Mouse (Mus musculus): Measurements from ENCODE around the gene Tmem119. TPM values are rescaled to one million over a fixed set of nuclear protein-coding genes. Genes with fewer than 3 reads are reported as not detected.
"Not testable (repeated sequence)": the region's sequence is repeated elsewhere in the genome, so short reads cannot be mapped to it uniquely, and the experiment has no call there.

Gene Tmem119
- total RNA-seq, 2 experiments from 2014 or later = 22.0 to 25.7 TPM

GRCm38 (mm10) chr5:113788645-113789044 is 11.7 kb downstream of the Tmem119 start:
- no peak for DNase-seq

GRCm38 (mm10) chr5:113786985-113787384 is 13.3 kb downstream of the Tmem119 start:
- no peak for DNase-seq

- DNase-seq = not testable (repeated sequence)
These were observed 16.2 kb downstream of the Tmem119 start for GRCm38 (mm10) chr5:113784104-113784503.

GRCm38 (mm10) chr5:113783581-113784001 is 16.7 kb downstream of the Tmem119 start:
- DNase-seq = no peak

GRCm38 (mm10) chr5:113782624-113783023 is 17.7 kb downstream of the Tmem119 start:
- no peak for DNase-seq

- no peak for DNase-seq
These were observed 18.4 kb downstream of the Tmem119 start for GRCm38 (mm10) chr5:113781875-113782274.

- no peak for DNase-seq
These were observed 19.1 kb downstream of the Tmem119 start for GRCm38 (mm10) chr5:113781254-113781653.

GRCm38 (mm10) chr5:113780763-113781162 is 19.6 kb downstream of the Tmem119 start:
- no peak for DNase-seq

GRCm38 (mm10) chr5:113780082-113780752 is 20.1 kb downstream of the Tmem119 start:
- DNase-seq = no peak

GRCm38 (mm10) chr5:113779569-113779968 is 20.7 kb downstream of the Tmem119 start:
- no peak for DNase-seq

GRCm38 (mm10) chr5:113777728-113778127 is 22.6 kb downstream of the Tmem119 start:
- not testable (repeated sequence) for DNase-seq

GRCm38 (mm10) chr5:113776896-113777226 is 23.5 kb downstream of the Tmem119 start:
- DNase-seq = no peak

- no peak for DNase-seq
These were observed 24.0 kb downstream of the Tmem119 start for GRCm38 (mm10) chr5:113776128-113776895.

GRCm38 (mm10) chr5:113775585-113775984 is 24.7 kb downstream of the Tmem119 start:
- DNase-seq = no peak

- peak; percentile 83 to 86 for DNase-seq
These were observed 26.7 kb downstream of the Tmem119 start for GRCm38 (mm10) chr5:113773664-113774063.

GRCm38 (mm10) chr5:113772905-113773519 is 27.3 kb downstream of the Tmem119 start:
- DNase-seq = no peak

- peak; percentile 92 to 93 for DNase-seq
These were observed 27.8 kb downstream of the Tmem119 start, which contains the start of the genes Sart3 and Iscu for GRCm38 (mm10) chr5:113772450-113772895. Sart3 (minus strand) TSS chr5:113772510. Iscu (plus strand) TSS chr5:113772748.

- DNase-seq = peak; percentile 88 to 89
These were observed 28.8 kb downstream of the Tmem119 start for GRCm38 (mm10) chr5:113771213-113772162.

- DNase-seq = no peak
These were observed 31.5 kb downstream of the Tmem119 start for GRCm38 (mm10) chr5:113768806-113769205.

GRCm38 (mm10) chr5:113765641-113766526 is 34.4 kb downstream of the Tmem119 start:
- DNase-seq = peak; percentile 37 to 41

- no peak for DNase-seq
These were observed 35.9 kb downstream of the Tmem119 start for GRCm38 (mm10) chr5:113764426-113764825.

Data from layer of hippocampus, postnatal 36 days (tissue).